Mouse (Mus musculus) layer of hippocampus, adult 11-12 months (tissue): ENCODE data around the gene Syne1.
A peak's percentile ranks its signal among the peaks of the same experiment; 100 is the strongest.

Experiments
- DNase-seq: peaks from one replicate; pipeline ENCODE4 v3.0.0; 2022; ENCODE audit warnings: low spot score

The Syne1 gene

GRCm38 (mm10) chr10:5139932-5140264 lies 411.4 kb downstream of the Syne1 start:
- no peak for DNase-seq

- DNase-seq = no peak
Measured at GRCm38 (mm10) chr10:5139246-5139931, 411.9 kb downstream of the Syne1 start.

DNA sequence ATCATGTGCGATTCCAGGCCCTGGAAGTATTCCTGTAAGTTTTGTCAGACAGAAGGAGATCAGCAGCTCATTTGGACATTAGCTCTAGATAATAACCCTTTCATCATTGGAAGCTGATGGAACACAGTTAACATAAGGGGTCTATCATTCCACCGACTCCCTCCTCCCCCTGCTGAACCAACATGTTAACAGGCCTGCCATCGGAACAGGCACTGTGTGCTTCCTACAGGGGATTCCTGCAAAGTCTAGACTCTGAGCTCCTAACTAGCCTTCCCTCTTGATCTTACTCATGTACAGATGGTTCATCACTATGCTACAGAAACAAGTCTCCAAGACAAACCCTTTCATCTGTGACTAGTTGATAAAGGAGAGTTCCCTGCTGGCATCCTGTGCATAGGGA lies 419.2 kb downstream of the Syne1 start:
- DNase-seq = no peak

DNA sequence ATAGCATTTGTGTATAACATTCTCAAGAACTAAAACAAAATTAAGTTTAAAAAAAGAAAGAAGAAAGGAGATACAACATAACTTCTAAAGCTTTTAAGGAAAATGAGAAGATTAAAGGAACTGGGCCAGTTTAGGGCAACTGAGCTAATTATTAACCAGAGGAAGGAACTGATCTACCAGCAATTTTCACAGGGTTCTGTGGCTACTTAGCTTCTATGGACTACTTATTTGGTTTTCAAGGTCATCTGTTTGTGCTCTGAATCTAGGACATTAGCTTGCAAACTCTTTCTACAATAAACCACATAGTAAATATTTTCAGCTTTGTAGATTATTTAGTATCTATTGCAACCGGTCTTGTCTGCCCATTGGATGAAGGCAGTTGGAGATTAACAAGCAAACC lies 420.8 kb downstream of the Syne1 start:
- DNase-seq = no peak

DNA sequence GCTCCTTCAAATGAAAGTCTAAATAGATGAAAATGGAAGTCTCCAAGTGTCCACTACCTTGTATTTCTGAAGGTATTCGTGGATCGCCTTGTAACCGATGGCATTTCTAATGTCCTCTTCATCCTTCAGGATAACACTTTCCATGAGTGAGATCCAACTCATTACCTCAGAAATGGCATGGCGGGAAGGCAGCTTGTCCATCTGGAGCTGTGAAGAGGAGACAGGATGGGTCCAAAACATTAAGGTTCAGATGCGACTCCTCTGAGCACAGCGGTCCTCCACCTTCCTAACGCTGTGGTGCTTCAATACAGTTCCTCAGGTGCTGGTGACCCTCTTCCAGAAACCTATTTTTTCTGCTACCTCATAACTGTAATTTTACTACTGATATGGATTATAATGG lies 426.5 kb downstream of the Syne1 start:
- DNase-seq = no peak

DNA sequence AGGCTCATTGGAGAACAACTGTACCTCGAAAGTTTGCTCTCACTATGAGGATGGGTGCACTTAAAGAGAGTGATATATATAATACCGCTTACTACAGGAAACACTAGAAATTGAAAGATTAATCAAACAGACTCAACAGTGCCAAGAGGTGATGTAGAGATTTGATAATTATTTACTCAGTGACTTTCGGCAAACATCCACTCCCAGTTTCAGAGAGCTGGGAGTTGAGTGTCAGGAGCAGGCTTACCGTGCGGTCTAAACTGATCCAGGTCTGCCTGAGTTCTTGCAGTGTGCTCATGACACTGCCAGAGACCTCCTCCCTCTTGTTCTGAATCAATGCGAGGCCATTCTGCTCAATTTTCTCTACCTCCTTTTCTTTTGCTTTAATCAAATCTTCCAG lies 434.6 kb downstream of the Syne1 start:
- no peak for DNase-seq

- no peak for DNase-seq
Measured at GRCm38 (mm10) chr10:5116155-5116554, 435.1 kb downstream of the Syne1 start.

DNA sequence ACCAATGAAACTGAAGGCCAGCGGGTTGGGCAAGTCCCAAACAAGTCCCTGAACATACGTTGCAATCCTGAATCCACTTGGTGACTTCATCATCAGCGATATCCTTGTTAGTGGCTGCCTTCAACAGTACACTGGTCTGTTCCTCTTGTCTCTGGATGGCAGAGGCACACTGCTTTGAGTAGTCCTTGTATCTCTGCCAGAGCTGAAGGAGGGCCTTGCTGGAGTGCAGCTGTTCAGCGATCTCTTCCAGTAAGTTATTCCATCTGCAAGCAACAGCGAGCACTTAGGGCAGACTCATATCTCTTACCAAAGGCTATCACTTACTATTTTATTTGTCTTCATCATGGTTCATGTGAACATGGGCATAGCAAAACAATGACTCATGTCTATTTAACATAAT lies 440.5 kb downstream of the Syne1 start:
- no peak for DNase-seq

GRCm38 (mm10) chr10:5097754-5098137 lies 453.5 kb downstream of the Syne1 start:
- no peak for DNase-seq

DNA sequence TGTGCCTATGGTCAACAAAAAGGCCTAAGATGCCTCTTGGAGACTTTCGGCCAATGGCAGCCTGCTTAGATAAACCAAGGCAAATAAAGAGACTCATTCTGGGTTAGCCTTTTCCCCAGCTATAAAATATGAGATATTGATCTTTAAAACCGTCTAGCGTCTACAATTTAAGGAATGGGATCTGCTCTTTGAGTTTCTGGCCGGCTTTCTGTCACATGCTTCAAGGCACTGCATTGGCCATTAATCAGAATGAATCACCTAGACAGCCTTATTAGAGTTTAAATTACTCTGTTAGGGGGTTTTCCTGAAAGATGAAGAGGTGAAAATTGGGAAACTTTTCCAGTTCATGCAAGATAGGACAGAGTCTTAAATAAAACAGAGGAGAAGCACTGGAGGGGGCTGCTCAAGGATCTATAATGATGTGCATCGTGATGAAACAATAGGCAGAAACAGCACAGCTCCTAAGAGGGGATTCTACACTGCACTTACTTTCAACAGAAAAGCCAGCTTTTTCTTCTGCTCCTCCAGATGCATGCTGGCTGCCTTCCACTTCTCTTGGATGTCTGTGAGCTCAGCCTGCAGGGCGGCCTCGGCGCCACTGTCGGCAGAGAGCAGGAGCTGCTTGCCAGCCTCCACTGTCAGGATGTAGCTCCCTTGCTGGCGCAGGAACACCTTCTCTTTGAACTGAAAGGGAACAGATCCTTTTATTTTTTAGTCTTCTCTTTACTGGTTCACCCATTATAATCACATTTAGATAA lies 454.1 kb downstream of the Syne1 start:
- DNase-seq = peak; percentile 12

- no peak for DNase-seq
Measured at GRCm38 (mm10) chr10:5089133-5089532, 462.1 kb downstream of the Syne1 start.

DNA sequence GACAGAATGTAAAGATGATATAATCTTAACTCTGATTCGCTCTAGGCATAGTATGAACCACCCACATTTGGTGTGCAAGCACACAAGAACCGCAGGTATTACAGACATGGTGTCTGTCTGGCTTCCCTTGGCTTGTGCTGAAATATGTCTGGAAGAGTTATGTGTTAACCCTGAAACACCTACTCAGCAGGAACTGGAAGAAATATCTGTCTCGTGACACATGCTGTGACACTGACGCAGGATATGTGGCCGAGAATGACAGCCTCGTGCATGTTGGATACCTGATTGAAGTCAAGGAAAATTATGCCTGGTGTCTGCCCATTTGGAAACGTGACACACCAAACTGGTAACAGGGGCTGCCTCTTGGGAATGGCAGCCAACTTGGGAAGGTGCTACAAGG lies 463.9 kb downstream of the Syne1 start:
- no peak for DNase-seq

DNA sequence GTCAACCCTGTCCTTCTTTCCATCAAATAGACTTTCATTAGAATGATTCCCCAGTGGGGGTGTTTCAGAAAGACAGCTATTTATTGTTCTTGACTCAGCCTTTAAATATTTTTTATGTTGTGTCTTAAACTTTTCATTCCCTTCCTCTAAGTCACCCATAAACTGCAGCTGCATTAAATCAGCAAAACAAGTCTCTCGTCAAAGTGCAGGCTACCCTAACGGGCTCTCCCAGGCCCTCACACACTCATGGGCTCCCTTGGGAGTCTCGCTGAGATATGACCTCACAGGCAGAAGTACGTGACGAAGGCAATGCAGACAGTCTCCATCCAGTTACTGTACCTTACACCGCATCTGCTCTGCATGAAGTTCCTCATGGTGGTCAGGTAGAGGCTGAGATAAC lies 465.0 kb downstream of the Syne1 start:
- no peak for DNase-seq

- no peak for DNase-seq
Measured at GRCm38 (mm10) chr10:5085792-5086191, 465.5 kb downstream of the Syne1 start.

DNA sequence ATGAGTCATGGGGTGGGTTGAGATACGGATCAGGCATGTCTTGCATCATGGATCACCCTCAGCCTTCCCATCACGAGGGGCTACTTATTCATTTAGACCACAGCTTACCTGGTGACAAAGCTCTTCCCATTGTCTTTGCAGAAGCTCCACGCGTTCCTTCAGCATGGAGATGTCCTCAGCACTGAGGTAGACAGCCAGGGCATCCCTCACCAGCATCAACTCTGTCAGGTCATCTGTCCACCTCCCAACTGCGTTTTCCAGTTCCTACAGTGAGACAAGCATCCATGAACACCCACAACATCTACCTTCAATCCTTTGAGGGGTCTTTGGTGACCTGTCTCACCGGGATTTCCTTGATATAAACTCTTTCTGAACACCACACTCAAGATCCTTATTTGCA lies 467.6 kb downstream of the Syne1 start:
- DNase-seq = no peak

GRCm38 (mm10) chr10:5079945-5080468 lies 471.3 kb downstream of the Syne1 start:
- peak; percentile 23 for DNase-seq

- DNase-seq = no peak
Measured at GRCm38 (mm10) chr10:5075724-5076123, 475.6 kb downstream of the Syne1 start.

DNA sequence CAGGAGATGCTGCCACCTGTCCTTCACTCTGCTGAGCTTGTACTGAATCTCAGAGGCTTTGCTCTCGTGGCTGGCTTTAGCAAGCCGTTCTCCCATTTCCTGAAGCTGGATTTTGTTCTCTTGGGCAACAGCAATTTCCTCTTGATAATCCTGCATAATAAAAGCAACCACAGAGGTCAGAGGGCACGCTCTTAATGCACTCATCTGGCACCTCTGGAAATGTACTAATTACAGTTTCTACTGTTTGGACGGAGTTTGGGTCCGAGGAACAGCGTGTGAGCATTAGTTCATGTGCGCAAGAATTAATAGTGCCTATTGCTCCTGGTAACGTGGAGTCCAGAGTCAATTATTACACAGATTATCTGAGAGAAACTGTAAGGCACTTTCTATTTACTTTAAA lies 479.2 kb downstream of the Syne1 start:
- no peak for DNase-seq

GRCm38 (mm10) chr10:5070941-5071231 lies 480.4 kb downstream of the Syne1 start:
- no peak for DNase-seq

DNA sequence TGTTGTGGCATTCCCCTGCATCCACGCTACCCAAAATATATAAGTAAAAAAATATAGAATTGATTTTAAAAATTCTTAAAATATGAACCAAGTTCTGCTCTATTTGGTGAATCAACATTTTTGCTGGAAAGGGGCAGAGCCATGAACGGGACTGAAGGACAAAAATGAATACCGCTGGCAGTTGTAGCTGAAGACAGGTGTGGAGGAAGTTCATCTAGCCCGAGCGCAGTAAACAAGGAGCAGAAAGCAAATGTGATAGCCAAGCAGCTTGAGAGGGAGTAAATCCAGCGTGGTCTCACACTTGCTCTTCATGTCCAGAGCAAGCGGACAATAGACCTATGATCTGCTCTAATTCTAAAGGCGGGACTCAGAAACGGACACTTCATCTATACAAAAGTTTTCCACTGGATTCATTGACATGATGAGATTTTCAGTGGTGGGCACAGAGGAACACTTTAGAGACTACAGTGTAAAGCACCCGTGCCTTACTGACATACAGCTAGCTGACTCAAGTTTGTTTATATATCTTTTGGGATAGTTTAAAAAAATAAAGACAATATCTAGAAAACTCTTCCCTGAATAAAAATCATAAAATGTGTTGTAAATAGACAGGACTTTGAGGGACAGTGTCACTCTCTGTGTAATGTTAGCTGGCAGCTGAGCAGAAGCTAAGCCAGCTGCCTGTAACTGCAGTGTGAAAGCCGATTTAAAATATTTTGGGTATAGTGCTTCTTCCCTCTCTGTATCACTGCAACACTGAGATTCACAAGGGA lies 480.9 kb downstream of the Syne1 start:
- DNase-seq = no peak

DNA sequence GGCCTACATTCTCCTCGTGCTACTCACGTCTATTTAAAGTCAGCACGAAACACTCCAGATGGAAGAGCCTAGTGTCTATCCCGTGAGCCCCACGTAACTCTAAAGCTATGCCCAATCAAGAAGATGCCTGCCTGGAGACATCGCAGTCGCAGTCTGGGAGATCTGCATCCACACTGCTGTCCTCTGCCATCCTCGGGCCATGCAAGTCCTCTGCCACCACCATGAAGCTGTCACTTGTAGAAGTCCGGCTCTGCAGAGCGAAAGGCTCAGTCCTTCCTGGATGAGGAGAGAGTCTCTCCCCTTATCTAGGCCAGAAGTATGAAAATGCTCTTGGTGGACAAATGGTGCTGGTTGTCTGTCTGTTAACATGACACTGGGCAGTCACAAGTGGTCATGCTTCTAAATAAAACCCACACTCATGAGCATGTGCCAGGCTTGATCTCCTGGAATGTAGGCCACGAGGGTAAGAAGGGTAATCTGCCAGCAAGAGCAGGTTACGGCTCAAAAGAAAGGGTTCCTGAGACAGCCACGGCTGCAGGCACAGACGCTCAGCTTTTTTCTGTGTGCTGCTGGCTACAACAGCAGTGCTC lies 482.5 kb downstream of the Syne1 start, which contains the start of gene Gm10097:
Gene Gm10097, plus strand, starts transcription at position 517 of the 590 bp plus-strand sequence.
- no peak for DNase-seq

- DNase-seq = no peak
Measured at GRCm38 (mm10) chr10:5067113-5067512, 484.2 kb downstream of the Syne1 start.

DNA sequence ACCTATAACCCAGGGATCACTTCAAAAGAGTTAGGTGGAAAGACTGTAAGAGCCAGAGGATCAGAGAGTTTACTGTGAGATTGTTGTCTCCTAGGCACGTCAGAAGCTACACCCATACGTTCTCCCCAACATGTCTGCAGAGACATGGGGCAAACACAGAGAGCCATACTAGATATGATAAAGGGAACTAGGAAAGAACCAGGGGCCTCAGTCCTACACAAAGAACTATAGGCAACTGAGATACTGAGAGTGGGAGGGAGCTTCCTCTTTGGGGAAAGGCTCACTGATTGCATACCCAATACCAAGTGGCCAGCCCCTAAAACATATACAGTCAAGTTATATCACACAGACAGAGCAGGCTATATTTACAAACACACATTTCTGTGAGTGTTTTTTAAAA lies 491.3 kb downstream of the Syne1 start:
- DNase-seq = no peak
